ENCODE assay signal across 17 mouse cellular contexts in the genomic region with DNA sequence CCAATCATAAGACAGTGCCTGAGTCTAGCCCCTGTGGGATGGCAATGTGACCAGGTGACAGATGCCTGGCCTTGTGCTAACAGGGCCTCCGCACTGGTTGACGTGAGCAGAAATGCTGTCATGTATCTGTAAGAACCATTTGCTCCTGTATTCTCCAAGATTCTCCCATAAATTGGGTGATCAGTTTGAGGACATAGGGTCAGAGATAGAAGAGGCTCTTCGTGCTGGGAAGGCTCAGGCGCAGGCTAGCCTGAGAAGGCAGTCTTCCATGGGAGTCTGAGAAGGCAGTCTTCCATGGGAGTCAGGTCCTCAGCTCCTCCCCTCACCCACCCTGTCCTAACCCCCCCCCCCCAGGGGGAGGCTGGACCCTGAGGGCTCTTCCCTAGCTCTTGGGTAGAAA.
"Had no signal": no experiment of that assay in that cellular context is flagged by ENCODE, and none has a peak within 500 bp of the region (broad histone marks: within the 10 kb centered on the region; RNA-seq: fewer than 3 reads in every experiment).

No protein-coding gene starts in this region.

- H3K4me2 ChIP-seq: lung, embryonic 15.5 days; midbrain, embryonic 12.5 days; midbrain, embryonic 15.5 days; neural tube, embryonic 12.5 days; stomach, embryonic 15.5 days had no signal

- H3K27ac ChIP-seq: lung, embryonic 15.5 days; macrophage; midbrain, embryonic 12.5 days; midbrain, embryonic 15.5 days; neural tube, embryonic 12.5 days; stomach, embryonic 15.5 days; stomach, postnatal 0 days had no signal

- H3K27me3 ChIP-seq: lung, embryonic 15.5 days; midbrain, embryonic 12.5 days; midbrain, embryonic 15.5 days; neural tube, embryonic 12.5 days; stomach, embryonic 15.5 days had no signal

- H3K4me3 ChIP-seq: lung, embryonic 15.5 days; megakaryocyte, embryonic 14.5 days; midbrain, embryonic 12.5 days; midbrain, embryonic 15.5 days; neural tube, embryonic 12.5 days; stomach, embryonic 15.5 days had no signal

- ATAC-seq: liver, postnatal 0 days; lung, postnatal 0 days; midbrain, embryonic 15.5 days had no signal

- DNase-seq: liver, postnatal 0 days; lung, adult 2 months; lung, postnatal 14 days; lung, postnatal 36 days; right cerebral cortex, postnatal 14 days; thymus, adult 2 months; thymus, postnatal 25 days; thymus, postnatal 4 days had no signal

- H3K9ac ChIP-seq: liver, postnatal 0 days; lung, embryonic 15.5 days; midbrain, embryonic 12.5 days; midbrain, embryonic 15.5 days; neural tube, embryonic 12.5 days; stomach, embryonic 15.5 days had no signal

- H3K36me3 ChIP-seq: lung, embryonic 15.5 days; stomach, embryonic 15.5 days had no signal

- H3K9me3 ChIP-seq: lung, embryonic 15.5 days; megakaryocyte, embryonic 14.5 days; midbrain, embryonic 12.5 days; midbrain, embryonic 15.5 days; neural tube, embryonic 12.5 days; stomach, embryonic 15.5 days had no signal

- H3K4me1 ChIP-seq: lung, embryonic 15.5 days; midbrain, embryonic 15.5 days; neural tube, embryonic 12.5 days; stomach, embryonic 15.5 days had no signal
